Mouse (Mus musculus) stomach, embryonic 14.5 days (tissue): ENCODE data around the gene Atp1b2. TPM values are rescaled to one million over a fixed set of nuclear protein-coding genes. Genes with fewer than 3 reads are reported as not detected.

ENCODE experiments used
- ATAC-seq: fragments of 200-750 bp; cut with Nextera tagmentation; 2 replicates; pipeline ENCODE4 v1.8.0; 2017; ENCODE audit warnings: low read depth, moderate TSS enrichment; ENCODE audit not compliant: insufficient number of reproducible peaks, insufficient read depth, low FRiP score
- H3K27ac ChIP-seq: fragments of 300-500 bp; sonication (generic); 2 replicates; pipeline ENCODE4 v1.5.1; 2014; ENCODE audit warnings: mild to moderate bottlenecking, low read length, moderate library complexity, mixed read lengths
- H3K27me3 ChIP-seq: fragments of 300-500 bp; sonication (generic); 2 replicates; pipeline ENCODE4 v1.6.1; 2014; ENCODE audit warnings: low read length, control low read depth, mixed read lengths; ENCODE audit not compliant: control insufficient read depth, insufficient read depth
- H3K36me3 ChIP-seq: fragments of 300-500 bp; sonication (generic); 2 replicates; pipeline ENCODE4 v1.6.1; 2014; ENCODE audit warnings: mild to moderate bottlenecking, control low read depth, low read length, moderate library complexity, mixed read lengths; ENCODE audit not compliant: control insufficient read depth, insufficient read depth
- H3K4me1 ChIP-seq: fragments of 300-500 bp; sonication (generic); 2 replicates; pipeline ENCODE4 v1.6.1; 2014; ENCODE audit warnings: low read length, control low read depth, mixed read lengths; ENCODE audit not compliant: control insufficient read depth, insufficient read depth
- H3K4me2 ChIP-seq: fragments of 300-500 bp; sonication (generic); replicated peaks from 2 replicates; pipeline ENCODE4 v1.6.1; 2014; ENCODE audit warnings: low read depth, low read length, control low read depth
- H3K4me3 ChIP-seq: fragments of 300-500 bp; sonication (generic); 2 replicates; pipeline ENCODE4 v1.5.1; 2014; ENCODE audit warnings: low read depth, low read length, control low read depth
- H3K9ac ChIP-seq: fragments of 300-500 bp; sonication (generic); replicated peaks from 2 replicates; pipeline ENCODE4 v1.6.1; 2014; ENCODE audit warnings: low read depth, mild to moderate bottlenecking, control low read depth, low read length, moderate library complexity, mixed read lengths
- H3K9me3 ChIP-seq: fragments of 300-500 bp; sonication (generic); 2 replicates; pipeline ENCODE4 v1.6.1; 2016; ENCODE audit warnings: low read depth, low read length, control low read depth; ENCODE audit not compliant: control insufficient read depth
- WGBS: fragments of 180-500 bp; shearing (Covaris S2); extraction: QIAGEN DNeasy Blood & Tissue Kit; methylation state at CpG from one replicate; pipeline ENCODE4 v1.1.7; 2014; 5-methylcytosine and 5-hydroxymethylcytosine counted together
- polyA plus RNA-seq: library from polyadenylated mRNA; unstranded; fragments of >200 nt; fragmentation: Nextera tagmentation; extraction: Ambion mirVana; gene quantifications from 2 replicates; pipeline ENCODE4 v1.2.1, GENCODE M21; 2014

Atp1b2 gene
- polyA plus RNA-seq, 1 experiment from 2014 or later = 8.8 TPM

DNA sequence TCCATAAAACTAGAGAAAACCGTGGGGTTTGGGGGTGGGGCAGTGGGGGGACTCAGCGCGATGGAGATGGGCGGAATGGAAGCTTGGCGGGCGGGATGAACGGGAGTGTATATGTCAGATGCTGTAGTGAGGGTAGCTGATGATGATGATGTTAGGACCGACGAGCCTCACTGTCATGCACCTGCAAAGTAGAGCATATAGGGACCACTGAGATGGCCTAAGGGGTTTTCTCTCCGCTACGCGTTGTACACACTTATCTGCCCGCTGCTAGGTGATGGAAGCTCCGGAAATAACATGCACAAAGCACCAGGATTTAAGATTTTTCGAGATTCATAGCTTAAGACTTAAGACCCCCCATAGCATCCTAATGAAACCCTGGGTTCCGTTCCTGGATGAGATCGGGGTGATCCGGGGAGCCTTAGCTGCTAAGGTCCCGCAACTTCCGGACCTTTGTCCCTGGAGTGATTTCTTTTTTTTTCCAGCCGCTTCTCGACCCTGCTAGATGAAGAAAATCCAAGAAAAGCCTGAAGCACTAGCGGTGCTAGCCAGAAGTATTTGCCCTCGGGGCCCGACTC lies 25.1 kb downstream of the Atp1b2 start:
- Histone ChIP-seq H3K9ac (peak overlapping the region; percentile 76), H3K27me3 (no peaks in the 10 kb centered on the region), H3K36me3 (peaks cover 13% of the 10 kb centered on the region; the same call in 1 of the 2 replicates), H3K27ac (peak overlapping the region; percentile 96), H3K4me1 (peaks cover 21% of the 10 kb centered on the region), H3K4me2 (peak overlapping the region; percentile 95), H3K9me3 (no peaks in the 10 kb centered on the region), H3K4me3 (peak overlapping the region; percentile 53)
- ATAC-seq = 0 out of 2 replicates have a peak, but pooled peaks have one; percentile 3
- WGBS = 1% methylated on average over 25 of the region's 25 CpGs

DNA sequence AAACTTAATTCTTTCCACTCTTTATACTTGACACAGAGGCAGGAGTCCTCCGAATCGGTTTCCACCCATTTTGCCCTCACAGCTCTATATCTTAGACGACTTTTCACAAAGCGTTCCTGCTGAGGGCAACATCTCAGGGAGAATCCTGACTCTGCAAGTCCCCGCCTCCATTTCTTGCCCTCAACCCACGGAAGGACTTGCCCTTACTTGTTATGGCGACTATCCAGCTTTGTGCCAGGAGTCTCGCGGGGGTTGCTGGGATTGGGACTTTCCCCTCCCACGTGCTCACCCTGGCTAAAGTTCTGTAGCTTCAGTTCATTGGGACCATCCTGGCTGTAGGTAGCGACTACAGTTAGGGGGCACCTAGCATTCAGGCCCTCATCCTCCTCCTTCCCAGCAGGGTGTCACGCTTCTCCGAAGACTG lies 25.6 kb downstream of the Atp1b2 start, which contains the start of the genes Wrap53 and Trp53:
Gene Wrap53, minus strand, starts transcription at position 165 of the 424 bp plus-strand sequence.
Gene Trp53, plus strand, starts transcription at position 269 of the 424 bp plus-strand sequence.
- peak within 1 kb of the TSS; percentile 95 for H3K4me2 ChIP-seq
- H3K9me3 ChIP-seq = no peaks in the 10 kb centered on the region
- H3K36me3 ChIP-seq = peaks cover 13% of the 10 kb centered on the region; the same call in 1 of the 2 replicates
- H3K27me3 ChIP-seq = no peaks in the 10 kb centered on the region
- peak within 1 kb of the TSS; percentile 82 for H3K9ac ChIP-seq
- peaks cover 21% of the 10 kb centered on the region for H3K4me1 ChIP-seq
- peak within 1 kb of the TSS; percentile 53 for H3K4me3 ChIP-seq
- WGBS = under 1% methylated on average over 13 of the region's 13 CpGs
- H3K27ac ChIP-seq = peak within 1 kb of the TSS; percentile 96
- peak; percentile 76 for ATAC-seq

DNA sequence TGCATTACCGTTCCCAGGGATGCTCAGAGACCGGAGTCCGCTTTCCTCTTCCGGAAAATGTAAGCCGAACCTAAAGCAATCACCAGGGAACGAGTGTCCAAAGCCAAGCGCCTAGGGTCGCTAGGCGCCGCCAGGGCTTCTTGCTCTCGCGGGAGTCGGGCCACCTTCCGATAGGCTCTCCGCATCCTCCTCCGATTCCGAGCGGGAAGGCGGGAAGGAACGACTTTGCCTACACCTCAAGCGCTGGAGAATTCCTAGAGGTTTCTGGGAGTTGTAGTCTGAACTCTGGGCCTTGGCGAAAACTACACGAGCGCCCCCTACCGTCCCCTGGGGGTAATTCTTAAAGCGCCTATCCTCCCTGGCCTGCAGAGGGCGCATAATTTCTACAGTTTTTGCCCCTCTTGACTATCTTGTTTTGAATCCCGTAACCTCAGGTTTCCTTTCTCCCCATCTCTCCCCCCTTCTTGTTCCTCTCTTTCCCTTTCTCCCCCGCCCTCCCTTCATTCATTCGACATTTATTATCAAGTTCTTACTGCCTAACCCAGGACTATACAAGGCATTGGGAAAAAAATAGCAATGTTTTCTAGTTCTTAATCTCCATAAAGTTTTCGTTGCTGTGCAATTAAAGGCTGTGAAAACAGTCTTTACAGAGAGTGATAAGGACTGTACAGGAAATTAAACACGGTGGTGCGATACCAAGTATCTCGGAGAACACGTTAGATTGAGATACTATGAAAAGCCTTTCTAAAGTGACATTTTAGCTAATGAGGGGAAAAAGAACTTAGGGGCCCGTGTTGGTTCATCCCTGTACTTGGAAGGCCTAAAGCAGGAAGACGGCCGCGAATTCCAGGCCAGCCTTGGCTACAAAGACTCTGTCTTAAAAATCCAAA lies 26.4 kb downstream of the Atp1b2 start:
- H3K4me1 ChIP-seq = peaks cover 21% of the 10 kb centered on the region
- H3K36me3 ChIP-seq = peaks cover 13% of the 10 kb centered on the region; the same call in 1 of the 2 replicates
- no peaks in the 10 kb centered on the region for H3K9me3 ChIP-seq
- peak; percentile 83 for ATAC-seq
- peak overlapping the region; percentile 53 for H3K4me3 ChIP-seq
- WGBS = 2% methylated on average over 39 of the region's 39 CpGs
- H3K27me3 ChIP-seq = no peaks in the 10 kb centered on the region
- peak overlapping the region; percentile 95 for H3K4me2 ChIP-seq
- H3K9ac ChIP-seq = peak overlapping the region; percentile 82
- H3K27ac ChIP-seq = peak overlapping the region; percentile 96

DNA sequence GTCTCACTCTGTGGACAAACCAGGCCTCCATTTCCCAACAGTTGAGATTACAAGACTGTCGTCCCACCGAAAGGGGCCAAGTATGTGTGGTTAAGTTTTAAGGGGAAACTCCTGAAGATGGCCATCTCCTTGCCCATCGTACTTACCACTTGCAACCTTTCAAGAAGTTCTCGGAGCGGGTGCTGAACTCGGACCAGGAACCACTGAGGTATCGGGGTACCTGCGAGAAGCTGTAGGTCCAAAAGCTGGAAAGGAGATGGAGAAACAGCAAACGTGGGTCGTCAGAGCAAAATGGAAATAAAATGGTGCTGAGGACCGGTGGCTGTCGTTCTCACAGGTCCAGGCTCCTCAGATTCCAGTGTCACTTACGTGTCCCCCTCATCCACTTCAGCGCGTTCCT lies 27.4 kb downstream of the Atp1b2 start:
- 16% methylated on average over 15 of the region's 15 CpGs for WGBS
- no peak for ATAC-seq
- H3K27me3 ChIP-seq = no peaks in the 10 kb centered on the region
- H3K36me3 ChIP-seq = peaks cover 6% of the 10 kb centered on the region; the same call in 1 of the 2 replicates
- peak overlapping the region; percentile 95 for H3K4me2 ChIP-seq
- peak overlapping the region; percentile 70; the same call in 1 of the 2 replicates for H3K27ac ChIP-seq
- H3K9me3 ChIP-seq = no peaks in the 10 kb centered on the region
- H3K4me3 ChIP-seq = peak overlapping the region; percentile 53
- H3K4me1 ChIP-seq = peaks cover 21% of the 10 kb centered on the region
- H3K9ac ChIP-seq = peak overlapping the region; percentile 82

DNA sequence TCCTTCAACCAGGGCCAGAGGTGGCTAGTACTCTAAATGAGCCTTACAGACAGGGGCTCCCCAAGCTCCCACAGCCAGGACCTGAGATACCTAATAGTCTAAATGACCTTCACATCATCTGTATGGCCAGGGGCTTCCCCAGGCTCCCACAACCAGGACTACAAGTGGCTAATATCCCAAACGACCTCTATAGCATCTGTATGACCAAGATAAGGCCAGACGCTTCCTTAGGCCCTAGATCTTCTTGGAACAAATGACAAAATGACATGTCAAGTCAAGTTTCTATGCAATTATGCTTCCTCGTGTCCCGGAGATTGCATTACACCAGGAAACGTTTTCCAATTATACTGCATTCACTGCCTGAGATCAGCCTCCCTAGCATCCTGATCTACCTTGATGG lies 29.4 kb downstream of the Atp1b2 start:
- no peak overlapping the region for H3K9ac ChIP-seq
- H3K9me3 ChIP-seq = no peaks in the 10 kb centered on the region
- peaks cover 6% of the 10 kb centered on the region for H3K36me3 ChIP-seq
- H3K27ac ChIP-seq = no peak overlapping the region
- H3K27me3 ChIP-seq = no peaks in the 10 kb centered on the region
- 68% methylated on average over 5 of the region's 5 CpGs for WGBS
- H3K4me3 ChIP-seq = no peak overlapping the region
- no peak for ATAC-seq
- no peak overlapping the region for H3K4me2 ChIP-seq
- peaks cover 15% of the 10 kb centered on the region for H3K4me1 ChIP-seq

DNA sequence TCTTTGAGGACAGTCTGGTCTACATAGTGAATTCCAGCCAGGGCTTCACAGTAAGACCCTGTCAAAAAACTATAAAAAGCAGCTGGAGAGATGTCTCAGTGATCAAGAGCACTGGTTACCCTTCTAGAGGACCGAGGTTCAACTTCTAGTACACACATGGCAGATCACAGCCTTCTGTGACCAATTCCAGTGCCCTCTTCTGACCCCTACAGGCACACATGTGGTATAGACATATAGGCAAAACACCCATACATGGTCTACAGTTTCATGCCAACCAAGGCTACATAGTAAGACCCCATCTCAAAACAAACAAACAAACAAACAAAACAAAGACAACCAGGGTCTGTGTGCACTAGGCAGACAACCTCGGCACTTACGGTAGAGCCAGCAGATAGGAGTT lies 30.5 kb downstream of the Atp1b2 start:
- Histone ChIP-seq H3K9me3 (no peaks in the 10 kb centered on the region), H3K4me1 (peaks cover 15% of the 10 kb centered on the region), H3K4me3 (no peak overlapping the region), H3K36me3 (peaks cover 14% of the 10 kb centered on the region), H3K27ac (no peak overlapping the region), H3K9ac (no peak overlapping the region), H3K27me3 (no peaks in the 10 kb centered on the region), H3K4me2 (no peak overlapping the region)
- 58% methylated on average over 3 of the region's 3 CpGs for WGBS
- ATAC-seq = no peak

DNA sequence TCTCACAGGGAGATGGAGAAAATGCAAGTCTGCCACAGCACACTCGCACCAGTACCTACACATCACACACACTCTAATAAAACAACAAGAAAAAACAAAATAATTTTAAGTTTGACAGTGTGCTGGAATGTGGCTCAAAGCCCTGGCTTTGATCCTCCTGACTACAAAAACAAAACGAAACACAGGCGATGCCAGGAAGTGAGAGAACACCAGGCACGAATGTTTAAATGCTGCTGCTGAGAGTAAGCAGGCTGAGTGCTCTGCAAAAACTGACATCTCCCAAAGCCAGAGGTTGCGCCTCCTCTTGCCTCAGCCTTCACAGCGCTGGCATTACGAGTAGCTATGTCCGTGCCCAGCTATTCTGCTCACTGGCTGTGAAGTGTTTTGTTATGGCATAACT lies 40.6 kb downstream of the Atp1b2 start:
- H3K9ac ChIP-seq = no peak overlapping the region
- 80% methylated on average over 8 of the region's 8 CpGs for WGBS
- H3K4me3 ChIP-seq = no peak overlapping the region
- no peak overlapping the region for H3K27ac ChIP-seq
- no peak for ATAC-seq
- no peaks in the 10 kb centered on the region for H3K9me3 ChIP-seq
- no peaks in the 10 kb centered on the region for H3K27me3 ChIP-seq
- H3K4me2 ChIP-seq = no peak overlapping the region
- H3K4me1 ChIP-seq = 0 out of 2 replicates have a peak, but pooled peaks cover 10% of the 10 kb centered on the region
- H3K36me3 ChIP-seq = peaks cover 24% of the 10 kb centered on the region; the same call in 1 of the 2 replicates

DNA sequence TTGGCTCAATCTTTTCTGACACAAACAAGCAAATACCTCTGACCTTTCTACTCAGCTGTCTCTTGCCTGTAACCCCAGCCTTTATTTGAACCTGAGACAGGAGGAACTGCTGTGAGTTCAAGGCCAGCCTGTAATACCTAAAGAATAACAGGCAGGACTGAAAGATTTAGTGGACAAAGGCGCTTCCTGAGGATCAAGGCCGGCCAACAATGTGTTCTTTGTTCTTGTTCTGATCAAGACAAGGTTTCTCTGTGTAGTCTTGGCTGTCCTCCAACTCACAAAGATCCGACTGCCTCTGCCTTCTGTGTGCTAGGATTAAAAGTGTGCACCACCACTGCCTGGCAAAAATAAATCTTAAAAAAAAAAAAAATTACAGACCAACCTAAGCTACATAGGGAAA lies 41.4 kb downstream of the Atp1b2 start:
- ATAC-seq = no peak
- Histone ChIP-seq H3K9ac (no peak overlapping the region), H3K4me3 (no peak overlapping the region), H3K4me1 (0 out of 2 replicates have a peak, but pooled peaks cover 15% of the 10 kb centered on the region), H3K9me3 (no peaks in the 10 kb centered on the region), H3K36me3 (peaks cover 17% of the 10 kb centered on the region; the same call in 1 of the 2 replicates), H3K4me2 (no peak overlapping the region), H3K27ac (no peak overlapping the region), H3K27me3 (no peaks in the 10 kb centered on the region)
- WGBS = 62% methylated on average over 3 of the region's 3 CpGs
